8 mouse cellular contexts compared by ENCODE assay signal in genomic region chr15:85645971-85646638, GRCm38 (mm10).
A peak's percentile ranks its signal among the peaks of the same experiment; 100 is the strongest.
DNase-seq lines count a peak whose midpoint lies in the region; ATAC-seq and TF ChIP-seq lines count a peak whose summit lies in the region.

No protein-coding gene starts in this region.

- no peak for TF ChIP-seq CTCF in E14TG2a.4 (conservative IDR thresholded peaks at IDR 0.05; ENCODE audit: low read length)
- TF ChIP-seq CTCF in forebrain, postnatal 0 days (IDR thresholded peaks at IDR 0.05; ENCODE audit: low read depth): no peak

- peak overlapping the region; percentile 58 for H3K4me3 ChIP-seq in E14TG2a.4 (replicated peaks; ENCODE audit: low read length)
- H3K4me3 ChIP-seq in forebrain, postnatal 0 days (ENCODE audit: low read depth, low read length): peak overlapping the region; percentile 36
- peak overlapping the region; percentile 30 for H3K4me3 ChIP-seq in hindbrain, embryonic 11.5 days (ENCODE audit: low read depth, low read length)
- H3K4me3 ChIP-seq in limb, embryonic 14.5 days (replicated peaks; ENCODE audit: low read length): peak overlapping the region; percentile 55
- peak overlapping the region; percentile 33 for H3K4me3 ChIP-seq in midbrain, embryonic 13.5 days (replicated peaks)
- H3K4me3 ChIP-seq in stomach, embryonic 16.5 days (replicated peaks; ENCODE audit: low read length): peak overlapping the region; percentile 56

- no peak for TF ChIP-seq POLR2A in limb, embryonic 14.5 days (IDR thresholded peaks at IDR 0.05; ENCODE audit: borderline replicate concordance, extremely low read depth, insufficient read depth, insufficient read length)

- peak overlapping the region; percentile 67 for H3K4me2 ChIP-seq in forebrain, postnatal 0 days (ENCODE audit: low read depth)
- peak overlapping the region; percentile 62 for H3K4me2 ChIP-seq in hindbrain, embryonic 11.5 days (replicated peaks; ENCODE audit: low read depth, low read length)
- peak overlapping the region; percentile 94 for H3K4me2 ChIP-seq in limb, embryonic 14.5 days (replicated peaks; ENCODE audit: low read depth, low read length, severe bottlenecking)
- H3K4me2 ChIP-seq in midbrain, embryonic 13.5 days (replicated peaks): peak overlapping the region; percentile 55
- H3K4me2 ChIP-seq in stomach, embryonic 16.5 days (ENCODE audit: low read depth, low read length): peak overlapping the region; percentile 81

- no peaks in the 10 kb centered on the region for H3K9me3 ChIP-seq in E14TG2a.4 (ENCODE audit: low read length)
- no peaks in the 10 kb centered on the region for H3K9me3 ChIP-seq in forebrain, postnatal 0 days (ENCODE audit: low read length)
- no peaks in the 10 kb centered on the region for H3K9me3 ChIP-seq in hindbrain, embryonic 11.5 days (ENCODE audit: control insufficient read depth, low read length)
- H3K9me3 ChIP-seq in limb, embryonic 14.5 days (ENCODE audit: control insufficient read depth, low read length): no peaks in the 10 kb centered on the region
- H3K9me3 ChIP-seq in midbrain, embryonic 13.5 days: no peaks in the 10 kb centered on the region
- H3K9me3 ChIP-seq in stomach, embryonic 16.5 days (replicated peaks; ENCODE audit: control insufficient read depth, low read length): no peaks in the 10 kb centered on the region

- peak overlapping the region; percentile 71 for H3K27ac ChIP-seq in forebrain, postnatal 0 days (ENCODE audit: low read depth, low read length)
- peak overlapping the region; percentile 33; the same call in 1 of the 2 replicates for H3K27ac ChIP-seq in hindbrain, embryonic 11.5 days (ENCODE audit: low read depth, low read length)
- peak overlapping the region; percentile 93 for H3K27ac ChIP-seq in limb, embryonic 14.5 days (replicated peaks; ENCODE audit: low read depth, low read length)
- peak overlapping the region; percentile 68 for H3K27ac ChIP-seq in midbrain, embryonic 13.5 days
- peak overlapping the region; percentile 87 for H3K27ac ChIP-seq in stomach, embryonic 16.5 days (ENCODE audit: low read length)

- DNase-seq in adrenal gland, postnatal 10 days: peak; percentile 84
- no peak for DNase-seq in forebrain, postnatal 0 days
- peak; percentile 58 for DNase-seq in hindbrain, embryonic 11.5 days (ENCODE audit: low spot score)
- peak; percentile 29 for DNase-seq in limb, embryonic 14.5 days (ENCODE audit: low spot score)
- DNase-seq in MN1 (ENCODE audit: low spot score): no peak

- ATAC-seq in forebrain, postnatal 0 days: peak; percentile 68; the same call in 1 of the 2 replicates
- ATAC-seq in hindbrain, embryonic 11.5 days (ENCODE audit: low FRiP score): peak; percentile 25; the same call in 1 of the 2 replicates
- ATAC-seq in limb, embryonic 14.5 days (ENCODE audit: low FRiP score, low read depth): peak; percentile 63
- peak; percentile 65 for ATAC-seq in midbrain, embryonic 13.5 days
- ATAC-seq in stomach, embryonic 16.5 days (ENCODE audit: insufficient read depth, low FRiP score): peak; percentile 63

- peak overlapping the region; percentile 54 for H3K9ac ChIP-seq in forebrain, postnatal 0 days
- peak overlapping the region; percentile 63 for H3K9ac ChIP-seq in hindbrain, embryonic 11.5 days (ENCODE audit: low read depth, low read length)
- H3K9ac ChIP-seq in limb, embryonic 14.5 days (ENCODE audit: low read depth, low read length, severe bottlenecking): peak overlapping the region; percentile 87
- H3K9ac ChIP-seq in midbrain, embryonic 13.5 days (replicated peaks): peak overlapping the region; percentile 66
- peak overlapping the region; percentile 92 for H3K9ac ChIP-seq in stomach, embryonic 16.5 days (ENCODE audit: low read length)

- peaks cover 19% of the 10 kb centered on the region for H3K4me1 ChIP-seq in E14TG2a.4 (replicated peaks; ENCODE audit: low read depth, low read length)
- H3K4me1 ChIP-seq in forebrain, postnatal 0 days (ENCODE audit: insufficient read depth): 0 out of 2 replicates have a peak, but pooled peaks cover 9% of the 10 kb centered on the region
- peaks cover 2% of the 10 kb centered on the region; the same call in 1 of the 2 replicates for H3K4me1 ChIP-seq in hindbrain, embryonic 11.5 days (replicated peaks; ENCODE audit: control insufficient read depth, insufficient read depth, low read length)
- peaks cover 23% of the 10 kb centered on the region for H3K4me1 ChIP-seq in limb, embryonic 14.5 days (ENCODE audit: control insufficient read depth, insufficient read depth, low read length)
- H3K4me1 ChIP-seq in midbrain, embryonic 13.5 days (replicated peaks): peaks cover 26% of the 10 kb centered on the region
- peaks cover 19% of the 10 kb centered on the region for H3K4me1 ChIP-seq in stomach, embryonic 16.5 days (ENCODE audit: control insufficient read depth, insufficient read depth, low read length)

- no peaks in the 10 kb centered on the region for H3K36me3 ChIP-seq in E14TG2a.4 (ENCODE audit: insufficient read depth, low read length)
- H3K36me3 ChIP-seq in forebrain, postnatal 0 days (ENCODE audit: insufficient read depth): no peaks in the 10 kb centered on the region
- H3K36me3 ChIP-seq in hindbrain, embryonic 11.5 days (ENCODE audit: control insufficient read depth, insufficient read depth, low read length): no peaks in the 10 kb centered on the region
- no peaks in the 10 kb centered on the region for H3K36me3 ChIP-seq in limb, embryonic 14.5 days (ENCODE audit: control insufficient read depth, insufficient read depth, low read length)
- H3K36me3 ChIP-seq in midbrain, embryonic 13.5 days: no peaks in the 10 kb centered on the region
- no peaks in the 10 kb centered on the region for H3K36me3 ChIP-seq in stomach, embryonic 16.5 days (ENCODE audit: control insufficient read depth, insufficient read depth, low read length)

- H3K27me3 ChIP-seq in E14TG2a.4 (ENCODE audit: insufficient read depth, low read length): peaks cover 62% of the 10 kb centered on the region
- H3K27me3 ChIP-seq in forebrain, postnatal 0 days (ENCODE audit: insufficient read depth, low read length): no peaks in the 10 kb centered on the region
- peaks cover 70% of the 10 kb centered on the region for H3K27me3 ChIP-seq in hindbrain, embryonic 11.5 days (ENCODE audit: control insufficient read depth, insufficient read depth, low read length)
- H3K27me3 ChIP-seq in limb, embryonic 14.5 days (ENCODE audit: control insufficient read depth, insufficient read depth, low read length): no peaks in the 10 kb centered on the region
- H3K27me3 ChIP-seq in midbrain, embryonic 13.5 days: peaks cover 94% of the 10 kb centered on the region
- no peaks in the 10 kb centered on the region for H3K27me3 ChIP-seq in stomach, embryonic 16.5 days (ENCODE audit: control insufficient read depth, insufficient read depth, low read length)

- WGBS in forebrain, postnatal 0 days: 2% methylated on average over 33 of the region's 33 CpGs
- 3% methylated on average over 33 of the region's 33 CpGs for WGBS in hindbrain, embryonic 11.5 days
- under 1% methylated on average over 33 of the region's 33 CpGs for WGBS in limb, embryonic 14.5 days
- WGBS in midbrain, embryonic 13.5 days: 1% methylated on average over 33 of the region's 33 CpGs
- WGBS in stomach, embryonic 16.5 days: 1% methylated on average over 33 of the region's 33 CpGs

Comparison
In these comparisons a context has a peak if more than half of its experiments do, and no peak if none do; other contexts are left out.
1. DNase-seq: peak in adrenal gland, postnatal 10 days (single experiment), hindbrain, embryonic 11.5 days (single experiment) and limb, embryonic 14.5 days (single experiment); none in forebrain, postnatal 0 days (single experiment) and MN1 (single experiment).
2. H3K27ac ChIP-seq: peak in every context shown above with its lines; median percentile 93 in limb, embryonic 14.5 days; 87 in stomach, embryonic 16.5 days; 71 in forebrain, postnatal 0 days; 68 in midbrain, embryonic 13.5 days; 33 in hindbrain, embryonic 11.5 days.
3. Peak in every context shown above with its lines, with median percentiles within 50 percentile points of each other: H3K4me3 ChIP-seq, ATAC-seq, H3K4me2 ChIP-seq and H3K9ac ChIP-seq.